Comparison of ENCODE assay signal across 20 mouse cellular contexts in the genomic region with DNA sequence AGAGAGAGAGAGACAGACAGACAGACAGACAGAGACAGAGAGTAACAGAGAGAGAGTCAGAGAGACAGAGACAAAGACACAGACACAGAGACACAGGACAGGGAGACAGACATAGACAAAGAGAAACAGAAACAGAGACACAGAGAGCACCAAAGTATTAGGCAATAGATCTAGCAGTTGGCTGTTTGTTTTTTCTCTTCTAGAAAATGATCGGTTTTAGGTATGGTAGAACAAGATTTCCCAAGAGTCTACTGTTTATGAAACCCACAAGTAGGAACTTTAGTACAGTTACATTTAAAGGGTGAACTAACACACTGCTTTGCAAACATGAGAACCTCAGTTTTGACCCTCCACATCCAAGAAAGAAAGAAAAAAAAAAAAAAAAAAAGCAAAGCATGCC.
DNase-seq lines count a peak whose midpoint lies in the region; ATAC-seq lines count a peak whose summit lies in the region.
"Had no signal": no experiment of that assay in that cellular context is flagged by ENCODE, and none has a peak within 500 bp of the region (broad histone marks: within the 10 kb centered on the region; RNA-seq: fewer than 3 reads in every experiment).

No protein-coding gene starts in this region.

- H3K4me3 ChIP-seq in intestine, embryonic 16.5 days (ENCODE audit: low read length) = no peak overlapping the region
- H3K4me3 ChIP-seq: embryonic facial prominence, embryonic 13.5 days; embryonic facial prominence, embryonic 15.5 days; forebrain, embryonic 13.5 days; forebrain, embryonic 15.5 days had no signal

- no peaks in the 10 kb centered on the region for H3K27me3 ChIP-seq in intestine, embryonic 16.5 days (replicated peaks; ENCODE audit: control insufficient read depth, insufficient read depth, low read length)
- H3K27me3 ChIP-seq: embryonic facial prominence, embryonic 13.5 days; embryonic facial prominence, embryonic 15.5 days; forebrain, embryonic 13.5 days; forebrain, embryonic 15.5 days had no signal

- H3K4me2 ChIP-seq in intestine, embryonic 16.5 days (ENCODE audit: low read depth, low read length) = no peak overlapping the region
- H3K4me2 ChIP-seq: embryonic facial prominence, embryonic 13.5 days; embryonic facial prominence, embryonic 15.5 days; forebrain, embryonic 13.5 days; forebrain, embryonic 15.5 days had no signal

- no peak for DNase-seq in ovary, adult 18-20 months (ENCODE audit: low spot score)
- DNase-seq: adrenal gland, adult 2 months; adrenal gland, postnatal 10 days; adrenal gland, postnatal 25 days; cerebellum, adult 11 months; cerebellum, adult 18-20 months; cerebellum, adult 8-10 months; cerebellum, adult 9-11 months; cerebellum, postnatal 14 days; cerebellum, postnatal 36 days; embryo, embryonic 11 days; forebrain, postnatal 0 days had no signal

- H3K9me3 ChIP-seq in intestine, embryonic 16.5 days (ENCODE audit: control insufficient read depth, low read length) = no peaks in the 10 kb centered on the region
- H3K9me3 ChIP-seq: embryonic facial prominence, embryonic 13.5 days; embryonic facial prominence, embryonic 15.5 days; forebrain, embryonic 13.5 days; forebrain, embryonic 15.5 days had no signal

- H3K9ac ChIP-seq in intestine, embryonic 16.5 days (ENCODE audit: low read depth, low read length) = no peak overlapping the region
- H3K9ac ChIP-seq: embryonic facial prominence, embryonic 13.5 days; embryonic facial prominence, embryonic 15.5 days; forebrain, embryonic 13.5 days; forebrain, embryonic 15.5 days; forebrain, postnatal 0 days had no signal

- H3K36me3 ChIP-seq in intestine, embryonic 16.5 days (ENCODE audit: control insufficient read depth, insufficient read depth, low read length) = no peaks in the 10 kb centered on the region
- H3K36me3 ChIP-seq: embryonic facial prominence, embryonic 13.5 days; embryonic facial prominence, embryonic 15.5 days; forebrain, embryonic 15.5 days had no signal

- H3K27ac ChIP-seq in intestine, embryonic 16.5 days (ENCODE audit: low read length) = no peak overlapping the region
- H3K27ac ChIP-seq: embryonic facial prominence, embryonic 13.5 days; embryonic facial prominence, embryonic 15.5 days; forebrain, embryonic 13.5 days; forebrain, embryonic 15.5 days had no signal

- ATAC-seq in granulocyte monocyte progenitor cell, adult 5-6 weeks (replicated peaks; ENCODE audit: poor library complexity, severe bottlenecking) = peak; percentile 93
- ATAC-seq in megakaryocyte progenitor cell, adult 5-6 weeks (replicated peaks; ENCODE audit: poor library complexity) = peak; percentile 84
- no peak for ATAC-seq in erythroblast, adult 5-6 weeks (replicated peaks; ENCODE audit: low FRiP score, poor library complexity, severe bottlenecking)
- ATAC-seq in intestine, embryonic 16.5 days = no peak
- ATAC-seq: forebrain, embryonic 13.5 days; forebrain, embryonic 15.5 days; forebrain, postnatal 0 days had no signal

- no peaks in the 10 kb centered on the region for H3K4me1 ChIP-seq in intestine, embryonic 16.5 days (ENCODE audit: control insufficient read depth, insufficient read depth, low read length)
- H3K4me1 ChIP-seq: embryonic facial prominence, embryonic 13.5 days; embryonic facial prominence, embryonic 15.5 days; forebrain, embryonic 13.5 days; forebrain, embryonic 15.5 days had no signal

- WGBS in intestine, embryonic 16.5 days = 97% methylated on average over 1 of the region's 1 CpGs

Comparison
In these comparisons a context has a peak if more than half of its experiments do, and no peak if none do; other contexts are left out.
1. ATAC-seq: peak in granulocyte monocyte progenitor cell, adult 5-6 weeks (single experiment) and megakaryocyte progenitor cell, adult 5-6 weeks (single experiment); none in erythroblast, adult 5-6 weeks (single experiment) and intestine, embryonic 16.5 days (single experiment).